Mouse (Mus musculus): ENCODE results near the gene Trafd1.

The Trafd1 gene

GRCm38 (mm10) chr5:121384757-121385460 is 523 bp downstream of the Trafd1 start:
- in situ Hi-C loops (cut with MboI): no loop called here

- in situ Hi-C loops (cut with MboI): no loop called here
Observed at GRCm38 (mm10) chr5:121383857-121384756, 1.3 kb downstream of the Trafd1 start.

GRCm38 (mm10) chr5:121380692-121381091 is 4.7 kb downstream of the Trafd1 start:
- in situ Hi-C loops (cut with MboI): no loop called here

- in situ Hi-C loops (cut with MboI): loop anchor here (10.0 kb wide), 1 partner anchor 174 kb away; the partner anchor contains the start of gene Rpl6
Observed at GRCm38 (mm10) chr5:121378678-121379256, 6.7 kb downstream of the Trafd1 start.

- in situ Hi-C loops (cut with MboI): loop anchor here (10.0 kb wide), 1 partner anchor 172 kb away; the partner anchor contains the start of gene Rpl6
Observed at GRCm38 (mm10) chr5:121376972-121377371, 8.5 kb downstream of the Trafd1 start.

- in situ Hi-C loops (cut with MboI): loop anchor here (10.0 kb wide), 1 partner anchor 170 kb away; the partner anchor contains the start of gene Rpl6
Observed at GRCm38 (mm10) chr5:121374790-121375189, 10.6 kb downstream of the Trafd1 start.

- in situ Hi-C loops (cut with MboI): loop anchor here (10.0 kb wide), 1 partner anchor 167 kb away; the partner anchor contains the start of gene Rpl6
Observed at GRCm38 (mm10) chr5:121371712-121372111, 13.7 kb downstream of the Trafd1 start.

GRCm38 (mm10) chr5:121367255-121367654 is 18.2 kb downstream of the Trafd1 start:
- in situ Hi-C loops (cut with MboI): no loop called here

GRCm38 (mm10) chr5:121366449-121367225 is 18.8 kb downstream of the Trafd1 start:
- in situ Hi-C loops (cut with MboI): no loop called here

- in situ Hi-C loops (cut with MboI): no loop called here
Observed at GRCm38 (mm10) chr5:121363441-121363840, 22.0 kb downstream of the Trafd1 start.

GRCm38 (mm10) chr5:121361696-121362095 is 23.7 kb downstream of the Trafd1 start:
- in situ Hi-C loops (cut with MboI): no loop called here

- in situ Hi-C loops (cut with MboI): no loop called here
Observed at GRCm38 (mm10) chr5:121359229-121359628, 26.2 kb downstream of the Trafd1 start.

GRCm38 (mm10) chr5:121343997-121344396 is 41.4 kb downstream of the Trafd1 start:
- in situ Hi-C loops (cut with MboI): no loop called here

GRCm38 (mm10) chr5:121342490-121342889 is 42.9 kb downstream of the Trafd1 start:
- in situ Hi-C loops (cut with MboI): no loop called here

- in situ Hi-C loops (cut with MboI): no loop called here
Observed at GRCm38 (mm10) chr5:121340965-121341473, 44.4 kb downstream of the Trafd1 start.

GRCm38 (mm10) chr5:121339507-121340230 is 45.8 kb downstream of the Trafd1 start:
- in situ Hi-C loops (cut with MboI): no loop called here

GRCm38 (mm10) chr5:121336776-121337175 is 48.7 kb downstream of the Trafd1 start:
- in situ Hi-C loops (cut with MboI): no loop called here

- in situ Hi-C loops (cut with MboI): no loop called here
Observed at GRCm38 (mm10) chr5:121336009-121336408, 49.4 kb downstream of the Trafd1 start.

- in situ Hi-C loops (cut with MboI): no loop called here
Observed at GRCm38 (mm10) chr5:121335426-121335825, 50.0 kb downstream of the Trafd1 start.

- in situ Hi-C loops (cut with MboI): no loop called here
Observed at GRCm38 (mm10) chr5:121334454-121334853, 51.0 kb downstream of the Trafd1 start.
